Mouse (Mus musculus) spleen, adult 2 months (tissue): ENCODE measurements around the gene Fgd5. TPM values are rescaled to one million over a fixed set of nuclear protein-coding genes. Genes with fewer than 3 reads are reported as not detected.

Experiments
- DNase-seq, 2 experiments: peaks; one replicate each; pipeline versions ENCODE4 v3.0.0 to v3.0.0-alpha.2; 2012 to 2021; ENCODE audit warnings: low spot score in 2 of 2, low read depth in 1 of 2
- H3K27ac ChIP-seq: fragments of 200-500 bp; 2 replicates; pipeline ENCODE4 v1.5.1; 2012; ENCODE audit warnings: low read length, inconsistent platforms; ENCODE audit not compliant: insufficient read depth
- H3K27me3 ChIP-seq: fragments of 200-500 bp; 2 replicates; pipeline ENCODE4 v1.6.1; 2012; ENCODE audit warnings: mild to moderate bottlenecking, moderate library complexity, low read length, inconsistent platforms; ENCODE audit not compliant: control insufficient read depth, insufficient read depth
- H3K36me3 ChIP-seq: fragments of 200-500 bp; 2 replicates; pipeline ENCODE4 v1.6.1; 2012; ENCODE audit warnings: mild to moderate bottlenecking, low read length, inconsistent platforms; ENCODE audit not compliant: control insufficient read depth, insufficient read depth
- H3K4me1 ChIP-seq: fragments of 200-500 bp; 2 replicates; pipeline ENCODE4 v1.6.1; 2011; ENCODE audit warnings: inconsistent platforms; ENCODE audit not compliant: control insufficient read depth, insufficient read depth, insufficient read length
- H3K4me3 ChIP-seq: fragments of 200-500 bp; 2 replicates; pipeline ENCODE4 v1.5.1; 2011; ENCODE audit warnings: mild to moderate bottlenecking, inconsistent platforms; ENCODE audit not compliant: insufficient read depth, insufficient read length; ENCODE audit errors: extremely low read depth
- CTCF ChIP-seq: fragments of 200-500 bp; IDR thresholded peaks from 2 replicates; pipeline ENCODE4 v1.5.1; 2011; ENCODE audit warnings: mild to moderate bottlenecking, inconsistent platforms; ENCODE audit not compliant: insufficient read depth, insufficient read length, insufficient replicate concordance; ENCODE audit errors: extremely low read depth
- POLR2A ChIP-seq: fragments of 200-500 bp; IDR thresholded peaks from 2 replicates; pipeline ENCODE4 v1.6.1; 2011; ENCODE audit warnings: low read depth, low read length, inconsistent platforms
- WGBS: fragments of 180-500 bp; shearing (Covaris S2); methylation state at CpG from one replicate; pipeline ENCODE4 v1.1.7; 2018; 5-methylcytosine and 5-hydroxymethylcytosine counted together
- polyA plus RNA-seq: library from polyadenylated mRNA; depleted of rRNA; stranded (reverse); fragments of >200 nt; gene quantifications from 2 replicates; pipeline ENCODE4 v1.2.3, GENCODE M21; 2012

The Fgd5 gene
- polyA plus RNA-seq, 1 experiment, result 7.1 TPM

DNA sequence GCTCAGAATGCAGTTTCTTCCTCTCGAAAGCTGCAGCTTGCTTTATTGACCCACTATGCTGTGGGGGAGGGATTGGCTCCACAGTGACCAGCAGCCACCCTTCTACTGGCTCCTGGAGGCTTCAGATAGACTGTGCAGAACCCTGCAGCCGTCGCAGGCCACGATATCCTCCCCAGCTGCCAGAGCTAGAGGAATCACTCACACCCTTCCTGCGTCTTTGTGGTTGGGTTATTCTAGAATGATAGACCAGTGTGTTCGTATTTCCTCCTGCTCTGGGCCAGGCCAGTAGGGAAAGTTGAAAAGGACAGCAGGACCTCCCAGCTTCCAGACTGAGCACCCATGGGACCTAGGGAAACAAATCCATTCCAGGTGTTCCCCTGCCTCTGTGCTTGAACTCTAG lies 39.7 kb downstream of the Fgd5 start:
- TF ChIP-seq CTCF (no peak), POLR2A (no peak)
- no peaks in the 10 kb centered on the region for H3K36me3 ChIP-seq
- H3K4me3 ChIP-seq, result no peak overlapping the region
- no peak overlapping the region for H3K27ac ChIP-seq
- no peak for DNase-seq
- H3K4me1 ChIP-seq, result no peaks in the 10 kb centered on the region
- H3K27me3 ChIP-seq, result no peaks in the 10 kb centered on the region
- 30% methylated on average over 6 of the region's 6 CpGs for WGBS

DNA sequence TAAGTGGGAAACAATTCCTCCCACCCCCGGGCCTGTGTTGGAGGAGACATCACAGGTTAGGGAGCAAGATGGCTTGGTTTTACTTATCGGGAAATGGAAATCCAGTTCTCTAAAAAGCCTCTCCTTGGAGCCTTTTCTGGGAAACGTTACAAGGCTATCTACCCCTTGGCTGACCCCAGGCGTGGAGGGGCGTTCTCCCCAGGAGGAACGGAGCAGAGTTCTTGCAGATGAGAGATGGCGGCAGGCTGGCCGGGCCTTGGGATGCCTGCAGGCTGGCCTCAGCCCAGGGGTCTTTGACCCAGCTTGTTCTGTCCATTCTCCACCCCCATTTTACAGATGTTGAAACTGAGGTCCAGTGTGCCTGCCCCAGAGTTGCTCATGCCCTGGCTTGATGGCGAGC lies 42.4 kb downstream of the Fgd5 start:
- Histone ChIP-seq H3K4me3 (no peak overlapping the region), H3K27me3 (no peaks in the 10 kb centered on the region), H3K27ac (no peak overlapping the region), H3K36me3 (no peaks in the 10 kb centered on the region), H3K4me1 (no peaks in the 10 kb centered on the region)
- 88% methylated on average over 9 of the region's 9 CpGs for WGBS
- no peak for DNase-seq
- TF ChIP-seq CTCF (no peak), POLR2A (no peak)

GRCm38 (mm10) chr6:92021506-92021905 lies 42.8 kb downstream of the Fgd5 start:
- H3K4me3 ChIP-seq, result no peak overlapping the region
- H3K27me3 ChIP-seq, result no peaks in the 10 kb centered on the region
- H3K27ac ChIP-seq, result no peak overlapping the region
- TF ChIP-seq POLR2A (no peak), CTCF (no peak)
- no peaks in the 10 kb centered on the region for H3K4me1 ChIP-seq
- no peak for DNase-seq
- 94% methylated on average over 6 of the region's 6 CpGs for WGBS
- no peaks in the 10 kb centered on the region for H3K36me3 ChIP-seq

DNA sequence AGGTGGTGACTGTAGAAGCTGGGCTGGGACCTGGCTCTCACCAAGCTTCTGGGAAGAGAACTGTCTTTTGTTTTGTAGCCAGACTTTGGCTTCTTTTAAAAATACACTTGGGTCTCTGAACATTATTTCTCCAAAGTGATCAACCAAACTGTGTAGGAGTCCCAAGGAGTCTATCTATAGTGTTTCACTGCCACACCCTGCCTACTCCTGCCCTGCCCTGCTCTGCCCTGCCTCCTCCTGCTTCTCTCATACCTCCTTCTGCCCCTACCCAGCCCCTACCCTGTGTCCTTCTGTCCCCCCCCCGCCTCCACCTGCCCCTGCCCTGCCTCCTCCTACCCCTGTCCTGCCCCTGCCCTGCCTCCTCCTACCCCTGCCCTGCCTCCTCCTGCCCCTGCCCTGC lies 46.6 kb downstream of the Fgd5 start:
- H3K27ac ChIP-seq, result no peak overlapping the region
- no peaks in the 10 kb centered on the region for H3K36me3 ChIP-seq
- 100% methylated on average over 1 of the region's 1 CpGs for WGBS
- no peak for DNase-seq
- no peaks in the 10 kb centered on the region for H3K27me3 ChIP-seq
- TF ChIP-seq POLR2A, result no peak
- TF ChIP-seq CTCF, result no peak
- no peak overlapping the region for H3K4me3 ChIP-seq
- H3K4me1 ChIP-seq, result no peaks in the 10 kb centered on the region

GRCm38 (mm10) chr6:92027379-92027778 lies 48.7 kb downstream of the Fgd5 start:
- no peaks in the 10 kb centered on the region for H3K36me3 ChIP-seq
- WGBS, result 81% methylated on average over 4 of the region's 4 CpGs
- H3K4me1 ChIP-seq, result no peaks in the 10 kb centered on the region
- no peak overlapping the region for H3K27ac ChIP-seq
- no peak for DNase-seq
- TF ChIP-seq POLR2A (no peak), CTCF (no peak)
- H3K4me3 ChIP-seq, result no peak overlapping the region
- H3K27me3 ChIP-seq, result no peaks in the 10 kb centered on the region

- no peak overlapping the region for H3K27ac ChIP-seq
- WGBS, result 84% methylated on average over 8 of the region's 8 CpGs
- no peak overlapping the region for H3K4me3 ChIP-seq
- no peaks in the 10 kb centered on the region for H3K27me3 ChIP-seq
- TF ChIP-seq CTCF (no peak), POLR2A (no peak)
- DNase-seq, result no peak
- no peaks in the 10 kb centered on the region for H3K4me1 ChIP-seq
- no peaks in the 10 kb centered on the region for H3K36me3 ChIP-seq
These were observed 52.0 kb downstream of the Fgd5 start for GRCm38 (mm10) chr6:92030646-92031045.

DNA sequence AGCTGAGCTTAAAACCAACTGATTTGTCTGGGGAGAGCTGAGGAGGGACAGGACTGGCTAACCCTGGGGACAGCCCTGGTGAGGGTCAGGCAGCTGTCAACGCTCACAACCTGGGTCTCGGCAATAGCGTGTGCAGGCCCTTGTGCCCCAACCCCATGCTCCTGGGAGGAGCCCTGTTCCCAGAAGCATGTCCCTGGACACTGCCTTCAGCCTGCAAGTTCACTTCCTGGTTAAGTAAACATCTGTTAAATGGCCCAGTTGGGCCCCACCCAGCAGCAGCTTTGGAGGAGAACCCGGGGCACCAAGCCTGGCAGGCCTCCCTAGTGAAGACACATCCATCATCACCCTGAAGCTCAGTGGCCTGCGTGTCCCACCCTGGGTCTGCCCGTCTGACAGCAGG lies 56.0 kb downstream of the Fgd5 start:
- no peak for DNase-seq
- WGBS, result 82% methylated on average over 6 of the region's 6 CpGs
- no peaks in the 10 kb centered on the region for H3K36me3 ChIP-seq
- no peaks in the 10 kb centered on the region for H3K4me1 ChIP-seq
- H3K27me3 ChIP-seq, result no peaks in the 10 kb centered on the region
- TF ChIP-seq CTCF (no peak), POLR2A (no peak)
- no peak overlapping the region for H3K27ac ChIP-seq
- H3K4me3 ChIP-seq, result no peak overlapping the region
